Mouse (Mus musculus) hindlimb bud, embryonic 11.5 days (tissue): ENCODE measurements around the gene Gm20854.
"Not testable (repeated sequence)": the region's sequence is repeated elsewhere in the genome, so short reads cannot be mapped to it uniquely, and the experiment has no call there.

Experiments
- DNase-seq: peaks from one replicate; pipeline ENCODE4 v3.0.0-alpha.2; 2012; ENCODE audit warnings: low read depth, low spot score; ENCODE audit errors: extremely low spot score

Gene Gm20854

DNA sequence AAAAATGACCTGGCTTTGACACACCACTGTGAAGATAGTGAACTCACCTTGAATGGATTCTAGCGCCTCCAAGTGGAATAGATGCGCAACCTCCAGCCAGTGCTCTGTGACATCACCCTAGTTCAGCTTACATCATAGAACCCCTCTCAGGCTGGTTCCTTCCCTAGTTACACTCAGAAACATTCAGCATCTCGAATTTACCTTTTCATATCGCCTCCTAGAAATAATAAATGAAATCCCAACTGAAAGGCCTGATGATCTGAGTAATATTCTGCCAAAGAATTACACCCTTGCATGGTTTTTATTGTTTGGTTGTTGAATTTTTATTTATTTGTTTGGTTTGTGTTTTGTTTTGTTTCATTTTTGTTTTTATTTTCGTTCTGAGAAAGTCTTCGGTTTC, at the start of gene Gm20854:
Gene Gm20854, minus strand, starts transcription at position 101 of the 400 bp plus-strand sequence.
- not testable (repeated sequence) for DNase-seq
